In the genomic region with DNA sequence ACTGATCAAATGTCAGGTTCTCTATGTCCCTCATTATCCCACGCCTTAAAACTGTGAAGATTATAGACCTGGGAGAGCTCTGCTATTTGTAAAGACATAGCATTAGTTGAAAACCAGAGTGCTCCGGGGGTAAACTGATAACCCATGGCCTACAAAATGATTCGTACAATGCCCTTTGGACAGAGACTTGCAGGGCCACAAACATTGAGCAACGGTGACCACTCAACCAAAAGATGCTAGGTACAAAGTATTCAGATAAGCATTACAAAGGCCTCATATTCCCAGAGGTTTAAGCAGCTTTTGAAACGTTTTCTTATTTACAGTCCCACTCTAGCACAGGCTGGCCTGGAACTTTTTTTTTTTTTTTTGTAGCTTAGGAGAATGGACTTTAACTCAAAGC, we compare ENCODE assay signal across 13 mouse cellular contexts. TPM values are rescaled to one million over a fixed set of nuclear protein-coding genes. Genes with fewer than 3 reads are reported as not detected.
DNase-seq lines count a peak whose midpoint lies in the region; ATAC-seq and TF ChIP-seq lines count a peak whose summit lies in the region.
"Had no signal": no experiment of that assay in that cellular context is flagged by ENCODE, and none has a peak within 500 bp of the region (broad histone marks: within the 10 kb centered on the region; RNA-seq: fewer than 3 reads in every experiment).

No protein-coding gene starts in this region.

- ATAC-seq in kidney, embryonic 14.5 days (ENCODE audit: low FRiP score, low TSS enrichment) = no peak
- 0 out of 2 replicates have a peak, but pooled peaks have one; percentile 5 for ATAC-seq in liver, embryonic 13.5 days (ENCODE audit: low read depth)

- no peak for TF ChIP-seq POLR2A in kidney, adult 2 months (IDR thresholded peaks at IDR 0.05; ENCODE audit: low read depth, low read length)
- no peak for TF ChIP-seq POLR2A in thymus, adult 2 months (IDR thresholded peaks at IDR 0.05; ENCODE audit: control insufficient read depth, extremely low read depth, insufficient read depth, low read length, poor library complexity)

- peak; percentile 37 for DNase-seq in heart, adult 11 months
- no peak for DNase-seq in heart, postnatal 36 days
- peak; percentile 57 for DNase-seq in kidney, adult 2 months
- DNase-seq in induced T-regulatory cell, adult 2 months (ENCODE audit: low read depth) = peak; percentile 9
- DNase-seq in liver, embryonic 13.5 days = no peak
- DNase-seq in T-cell, adult 2 months (ENCODE audit: low spot score) = no peak
- no peak for DNase-seq in thymus, adult 2 months
- DNase-seq: adrenal gland, postnatal 36 days; cerebellum, postnatal 36 days; lung, adult 18-20 months; right cerebral cortex, postnatal 14 days; thymus, adult 18-20 months had no signal

- H3K4me2 ChIP-seq in kidney, embryonic 14.5 days (replicated peaks; ENCODE audit: low read depth, low read length) = no peak overlapping the region
- peak overlapping the region; percentile 38; the same call in 1 of the 2 replicates for H3K4me2 ChIP-seq in liver, embryonic 13.5 days

- H3K27ac ChIP-seq in kidney, adult 2 months (ENCODE audit: insufficient read depth, low read depth, low read length) = no peak overlapping the region
- H3K27ac ChIP-seq in kidney, embryonic 14.5 days (ENCODE audit: low read depth, low read length) = no peak overlapping the region
- peak overlapping the region; percentile 68 for H3K27ac ChIP-seq in liver, embryonic 13.5 days
- no peak overlapping the region for H3K27ac ChIP-seq in thymus, adult 2 months (ENCODE audit: control insufficient read depth, insufficient read depth, low read length)

- no peaks in the 10 kb centered on the region for H3K27me3 ChIP-seq in kidney, adult 2 months (replicated peaks; ENCODE audit: control insufficient read depth, insufficient read depth, low read length)
- H3K27me3 ChIP-seq in kidney, embryonic 14.5 days (ENCODE audit: control insufficient read depth, insufficient read depth, low read length) = no peaks in the 10 kb centered on the region
- no peaks in the 10 kb centered on the region for H3K27me3 ChIP-seq in liver, embryonic 13.5 days
- no peaks in the 10 kb centered on the region for H3K27me3 ChIP-seq in thymus, adult 2 months (ENCODE audit: control insufficient read depth, insufficient read depth, low read length)

- H3K9ac ChIP-seq in kidney, embryonic 14.5 days (ENCODE audit: low read depth, low read length) = no peak overlapping the region
- no peak overlapping the region for H3K9ac ChIP-seq in liver, embryonic 13.5 days

- no peaks in the 10 kb centered on the region for H3K36me3 ChIP-seq in kidney, adult 2 months (ENCODE audit: control insufficient read depth, insufficient read depth, low read length)
- H3K36me3 ChIP-seq in kidney, embryonic 14.5 days (ENCODE audit: control insufficient read depth, insufficient read depth, low read length) = no peaks in the 10 kb centered on the region
- peaks cover 5% of the 10 kb centered on the region; the same call in 1 of the 2 replicates for H3K36me3 ChIP-seq in liver, embryonic 13.5 days
- H3K36me3 ChIP-seq in thymus, adult 2 months (ENCODE audit: control insufficient read depth, insufficient read depth, low read length) = no peaks in the 10 kb centered on the region

- no peak overlapping the region for H3K4me3 ChIP-seq in kidney, adult 2 months (ENCODE audit: insufficient read depth, low read depth, low read length)
- H3K4me3 ChIP-seq in kidney, embryonic 14.5 days (ENCODE audit: low read length) = no peak overlapping the region
- H3K4me3 ChIP-seq in liver, embryonic 13.5 days (replicated peaks) = no peak overlapping the region; the same call in 1 of the 2 replicates
- H3K4me3 ChIP-seq in thymus, adult 2 months (ENCODE audit: control insufficient read depth, insufficient read depth, low read length) = no peak overlapping the region

- intact Hi-C loops in heart, postnatal 36 days (cut with DNase I) = loop anchor here (5.0 kb wide), 1 partner anchor 79 kb away; a partner anchor contains a TSS

- WGBS in kidney, adult 2 months = 34% methylated on average over 5 of the region's 5 CpGs
- 70% methylated on average over 5 of the region's 5 CpGs for WGBS in kidney, embryonic 14.5 days
- 63% methylated on average over 5 of the region's 5 CpGs for WGBS in liver, embryonic 13.5 days (ENCODE audit: insufficient replicate concordance)
- WGBS in thymus, adult 2 months = 90% methylated on average over 5 of the region's 5 CpGs

- H3K4me1 ChIP-seq in kidney, adult 2 months (ENCODE audit: control insufficient read depth, insufficient read depth, low read length) = peaks cover 32% of the 10 kb centered on the region; the same call in 1 of the 2 replicates
- H3K4me1 ChIP-seq in kidney, embryonic 14.5 days (ENCODE audit: control insufficient read depth, insufficient read depth, low read length) = peaks cover 6% of the 10 kb centered on the region
- peaks cover 55% of the 10 kb centered on the region for H3K4me1 ChIP-seq in liver, embryonic 13.5 days (replicated peaks)
- peaks cover 13% of the 10 kb centered on the region for H3K4me1 ChIP-seq in thymus, adult 2 months (replicated peaks; ENCODE audit: control insufficient read depth, insufficient read depth, low read length)

- TF ChIP-seq CTCF in kidney, adult 2 months (conservative IDR thresholded peaks at IDR 0.05; ENCODE audit: insufficient read depth, insufficient read length, low read depth, low read length) = no peak
- TF ChIP-seq CTCF in thymus, adult 2 months (IDR thresholded peaks at IDR 0.05; ENCODE audit: borderline replicate concordance, control insufficient read depth, extremely low read depth, insufficient read depth, low read length, poor library complexity) = no peak

- H3K9me3 ChIP-seq in kidney, embryonic 14.5 days (ENCODE audit: control insufficient read depth, low read length) = no peaks in the 10 kb centered on the region
- H3K9me3 ChIP-seq in liver, embryonic 13.5 days (replicated peaks) = no peaks in the 10 kb centered on the region

RNA-seq across cellular contexts. Expression of a gene that starts 2.4 kb away (rescaled TPM):
- total RNA-seq in heart, postnatal 36 days (2021) = 100 to 1,000 TPM; 811 to 862 TPM
- polyA plus RNA-seq in kidney, adult 2 months (2012; rRNA removed) = 269 and 296 TPM in 2 replicates
- polyA plus RNA-seq in kidney, embryonic 14.5 days (2014; fragmentation: Nextera tagmentation; extraction: Ambion mirVana) = 95.2 and 173 TPM in 2 replicates
- polyA plus RNA-seq in liver, embryonic 13.5 days (2015; fragmentation: Nextera tagmentation; extraction: Ambion mirVana) = 199 and 242 TPM in 2 replicates
- 87.6 and 97.7 TPM in 2 replicates for polyA plus RNA-seq in thymus, adult 2 months (2012; rRNA removed)

RNA-seq across cellular contexts. Expression of a gene that starts 32.6 kb away (rescaled TPM):
- total RNA-seq in heart, postnatal 36 days (2021) = 10 to 100 TPM; 11.4 to 12.0 TPM
- 22.3 and 24.7 TPM in 2 replicates for polyA plus RNA-seq in kidney, adult 2 months (2012; rRNA removed)
- 12.5 and 14.6 TPM in 2 replicates for polyA plus RNA-seq in kidney, embryonic 14.5 days (2014; fragmentation: Nextera tagmentation; extraction: Ambion mirVana)
- 7.1 and 9.1 TPM in 2 replicates for polyA plus RNA-seq in liver, embryonic 13.5 days (2015; fragmentation: Nextera tagmentation; extraction: Ambion mirVana)
- polyA plus RNA-seq in thymus, adult 2 months (2012; rRNA removed) = 21.9 and 26.8 TPM in 2 replicates

Comparison
In these comparisons a context has a peak if more than half of its experiments do, and no peak if none do; other contexts are left out.
1. DNase-seq: peak in heart, adult 11 months (single experiment), kidney, adult 2 months (single experiment) and induced T-regulatory cell, adult 2 months (single experiment); none in heart, postnatal 36 days (0 of 2), liver, embryonic 13.5 days (single experiment), T-cell, adult 2 months (single experiment) and thymus, adult 2 months (single experiment).